Comparison of ENCODE assay signal across 20 mouse cellular contexts in the genomic region with DNA sequence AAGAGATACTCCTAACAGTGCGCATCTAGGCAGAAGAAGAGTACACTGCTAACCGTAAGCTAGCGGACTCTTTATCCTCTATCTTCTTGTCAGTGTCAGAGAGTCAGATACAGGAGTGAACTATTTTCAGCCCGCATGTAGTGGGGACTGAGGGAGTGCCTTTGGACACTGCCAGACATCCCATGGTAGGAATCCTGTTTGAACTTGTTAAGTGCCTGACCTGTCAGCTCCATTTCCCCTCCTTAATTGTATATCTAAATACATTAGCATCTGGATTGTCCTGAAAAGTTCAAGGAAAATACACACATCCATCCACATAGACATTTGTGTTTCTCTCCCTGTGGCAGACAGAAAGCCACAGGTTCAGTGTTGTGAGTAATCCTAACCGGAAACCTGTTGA.
"Had no signal": no experiment of that assay in that cellular context is flagged by ENCODE, and none has a peak within 500 bp of the region (broad histone marks: within the 10 kb centered on the region; RNA-seq: fewer than 3 reads in every experiment).

No protein-coding gene starts in this region.

- H3K4me1 ChIP-seq: kidney, embryonic 15.5 days; limb, embryonic 13.5 days; liver, embryonic 12.5 days; liver, embryonic 15.5 days; lung, embryonic 15.5 days; megakaryocyte, embryonic 14.5 days; midbrain, embryonic 10.5 days; midbrain, embryonic 13.5 days; neural tube, embryonic 13.5 days had no signal

- H3K9me3 ChIP-seq: kidney, embryonic 15.5 days; liver, embryonic 12.5 days; liver, embryonic 15.5 days; lung, embryonic 15.5 days; midbrain, embryonic 10.5 days; midbrain, embryonic 13.5 days; neural tube, embryonic 13.5 days had no signal

- ATAC-seq: liver, embryonic 12.5 days; midbrain, embryonic 13.5 days; midbrain, embryonic 16.5 days had no signal

- H3K27me3 ChIP-seq: kidney, embryonic 15.5 days; limb, embryonic 13.5 days; liver, embryonic 12.5 days; liver, embryonic 15.5 days; lung, embryonic 15.5 days; midbrain, embryonic 13.5 days; neural tube, embryonic 13.5 days had no signal

- H3K4me3 ChIP-seq: kidney, embryonic 15.5 days; limb, embryonic 13.5 days; liver, embryonic 12.5 days; liver, embryonic 15.5 days; lung, embryonic 15.5 days; megakaryocyte, embryonic 14.5 days; midbrain, embryonic 10.5 days; midbrain, embryonic 13.5 days; myocyte; neural tube, embryonic 13.5 days had no signal

- H3K27ac ChIP-seq: kidney, embryonic 15.5 days; limb, embryonic 13.5 days; liver, embryonic 12.5 days; liver, embryonic 15.5 days; lung, embryonic 15.5 days; midbrain, embryonic 10.5 days; midbrain, embryonic 13.5 days; neural tube, embryonic 13.5 days had no signal

- DNase-seq: kidney, postnatal 10 days; kidney, postnatal 36 days; left cerebral cortex, postnatal 4 days; liver; lung, adult 18-20 months; lung, postnatal 10 days; lung, postnatal 36 days; thymus, adult 18-20 months; thymus, postnatal 36 days had no signal

- H3K4me2 ChIP-seq: kidney, embryonic 15.5 days; limb, embryonic 13.5 days; liver, embryonic 12.5 days; liver, embryonic 15.5 days; lung, embryonic 15.5 days; midbrain, embryonic 13.5 days; neural tube, embryonic 13.5 days had no signal

- H3K36me3 ChIP-seq: kidney, embryonic 15.5 days; limb, embryonic 13.5 days; liver, embryonic 12.5 days; liver, embryonic 15.5 days; lung, embryonic 15.5 days; midbrain, embryonic 10.5 days; midbrain, embryonic 13.5 days; neural tube, embryonic 13.5 days had no signal

- H3K9ac ChIP-seq: kidney, embryonic 15.5 days; limb, embryonic 13.5 days; liver, embryonic 12.5 days; liver, embryonic 15.5 days; lung, embryonic 15.5 days; midbrain, embryonic 13.5 days; neural tube, embryonic 13.5 days had no signal
